Mouse (Mus musculus) lung, postnatal 0 days (tissue): ENCODE measurements around the gene Gm20696.

Source experiments
- CTCF ChIP-seq: IDR thresholded peaks from 2 replicates; pipeline ENCODE4 v1.5.1; 2016; ENCODE audit warnings: antibody characterized with exemption, mild to moderate bottlenecking
- EP300 ChIP-seq: IDR thresholded peaks from 2 replicates; pipeline ENCODE4 v1.6.1; 2016; ENCODE audit warnings: antibody characterized with exemption, mild to moderate bottlenecking, control low read depth

DNA sequence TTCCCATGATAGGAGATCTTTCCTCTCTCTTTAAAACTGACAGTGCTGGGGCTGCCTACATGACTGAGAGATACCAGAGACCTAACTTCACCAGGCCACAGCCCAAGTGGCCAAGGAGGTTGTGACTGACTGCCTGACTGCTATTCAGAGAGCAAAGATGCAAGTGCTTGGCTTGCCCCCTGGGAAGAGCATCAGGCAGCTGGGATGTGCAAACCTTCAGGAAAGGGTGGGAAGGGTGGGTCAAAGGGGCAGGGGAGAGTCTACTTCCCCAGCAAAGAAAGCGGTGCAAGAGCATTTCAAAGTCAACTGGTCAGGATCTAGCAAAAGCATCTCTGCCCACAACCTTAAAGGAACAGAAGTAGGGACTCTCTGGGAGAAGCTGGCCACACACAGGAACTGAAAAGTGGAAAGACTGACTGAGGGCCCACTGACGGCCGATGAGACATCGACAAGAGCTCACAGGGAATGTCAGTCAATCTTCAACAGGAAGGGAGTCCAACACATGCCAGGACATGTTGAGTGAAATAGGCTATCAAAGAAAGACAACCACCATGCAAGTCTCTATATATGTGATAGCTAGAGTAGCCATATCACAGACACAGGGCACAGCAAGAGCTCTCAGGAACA, 282.6 kb downstream of the Gm20696 start:
- no peak for TF ChIP-seq EP300
- no peak for TF ChIP-seq CTCF
